Mouse (Mus musculus): ENCODE measurements around the gene Ugt1a6a. TPM values are rescaled to one million over a fixed set of nuclear protein-coding genes. Genes with fewer than 3 reads are reported as not detected.
A peak's percentile ranks its signal among the peaks of the same experiment; 100 is the strongest.
"Not testable (repeated sequence)": the region's sequence is repeated elsewhere in the genome, so short reads cannot be mapped to it uniquely, and the experiment has no call there.

Gene Ugt1a6a
- 4.0 and 5.0 TPM in 2 replicates for polyA plus RNA-seq (2014; fragmentation: Nextera tagmentation; extraction: Ambion mirVana)

GRCm38 (mm10) chr1:88134457-88135011, at the start of gene Ugt1a6a:
Ugt1a6a (plus strand) TSS chr1:88134809.
- H3K27me3 ChIP-seq (ENCODE audit: control insufficient read depth, insufficient read depth, low read length); H3K4me1 ChIP-seq (replicated peaks; ENCODE audit: control insufficient read depth, insufficient read depth, low read length); H3K9ac ChIP-seq; H3K4me2 ChIP-seq (replicated peaks); H3K36me3 ChIP-seq (replicated peaks; ENCODE audit: control insufficient read depth, insufficient read depth); H3K4me3 ChIP-seq (replicated peaks; ENCODE audit: low read length); H3K9me3 ChIP-seq (ENCODE audit: control insufficient read depth, low read length): not testable (repeated sequence)
- H3K27ac ChIP-seq = peak within 1 kb of the TSS; percentile 71
- ATAC-seq (ENCODE audit: low FRiP score) (peak; percentile 75; the same call in 1 of the 2 replicates), DNase-seq (ENCODE audit: low spot score) (peak; percentile 36)
- WGBS = 42% methylated on average over 4 of the region's 5 CpGs

GRCm38 (mm10) chr1:88086125-88086524, 48.5 kb upstream of the Ugt1a6a start:
- H3K9ac ChIP-seq = no peak overlapping the region
- H3K36me3 ChIP-seq (replicated peaks; ENCODE audit: control insufficient read depth, insufficient read depth) = no peaks in the 10 kb centered on the region
- no peaks in the 10 kb centered on the region for H3K9me3 ChIP-seq (ENCODE audit: control insufficient read depth, low read length)
- no peak overlapping the region for H3K4me2 ChIP-seq (replicated peaks)
- H3K27me3 ChIP-seq (ENCODE audit: control insufficient read depth, insufficient read depth, low read length) = no peaks in the 10 kb centered on the region
- H3K27ac ChIP-seq = no peak overlapping the region
- ATAC-seq (ENCODE audit: low FRiP score) (no peak), DNase-seq (ENCODE audit: low spot score) (no peak)
- 83% methylated on average over 1 of the region's 1 CpGs for WGBS
- H3K4me1 ChIP-seq (replicated peaks; ENCODE audit: control insufficient read depth, insufficient read depth, low read length) = no peaks in the 10 kb centered on the region
- no peak overlapping the region for H3K4me3 ChIP-seq (replicated peaks; ENCODE audit: low read length)

- Histone ChIP-seq H3K4me1 (replicated peaks; ENCODE audit: control insufficient read depth, insufficient read depth, low read length) (no peaks in the 10 kb centered on the region), H3K9ac (no peak within 1 kb of the TSS), H3K36me3 (replicated peaks; ENCODE audit: control insufficient read depth, insufficient read depth) (no peaks in the 10 kb centered on the region), H3K4me3 (replicated peaks; ENCODE audit: low read length) (no peak within 1 kb of the TSS), H3K27ac (no peak within 1 kb of the TSS), H3K4me2 (replicated peaks) (no peak within 1 kb of the TSS), H3K9me3 (ENCODE audit: control insufficient read depth, low read length) (no peaks in the 10 kb centered on the region), H3K27me3 (ENCODE audit: control insufficient read depth, insufficient read depth, low read length) (no peaks in the 10 kb centered on the region)
- DNase-seq (ENCODE audit: low spot score) (no peak), ATAC-seq (ENCODE audit: low FRiP score) (no peak)
- WGBS = 85% methylated on average over 3 of the region's 3 CpGs
Measured at GRCm38 (mm10) chr1:88087513-88087912, 47.1 kb upstream of the Ugt1a6a start, which contains the start of gene Ugt1a8. Ugt1a8 (plus strand) TSS chr1:88087813.

- Histone ChIP-seq H3K27ac (no peak overlapping the region), H3K4me3 (replicated peaks; ENCODE audit: low read length) (no peak overlapping the region)
- no peak for ATAC-seq (ENCODE audit: low FRiP score)
Measured at GRCm38 (mm10) chr1:88092341-88092740, 42.3 kb upstream of the Ugt1a6a start.

GRCm38 (mm10) chr1:88094270-88094676, 40.3 kb upstream of the Ugt1a6a start:
- not testable (repeated sequence) for H3K36me3 ChIP-seq (replicated peaks; ENCODE audit: control insufficient read depth, insufficient read depth); H3K4me2 ChIP-seq (replicated peaks); H3K9me3 ChIP-seq (ENCODE audit: control insufficient read depth, low read length); H3K4me1 ChIP-seq (replicated peaks; ENCODE audit: control insufficient read depth, insufficient read depth, low read length); H3K27ac ChIP-seq; ATAC-seq (ENCODE audit: low FRiP score); DNase-seq (ENCODE audit: low spot score); H3K9ac ChIP-seq; H3K27me3 ChIP-seq (ENCODE audit: control insufficient read depth, insufficient read depth, low read length); H3K4me3 ChIP-seq (replicated peaks; ENCODE audit: low read length)
- 76% methylated on average over 3 of the region's 3 CpGs for WGBS

More at GRCm38 (mm10) chr1:88092341-88092740, 42.3 kb upstream of the Ugt1a6a start:
- Histone ChIP-seq H3K9me3 (ENCODE audit: control insufficient read depth, low read length) (no peaks in the 10 kb centered on the region), H3K4me1 (replicated peaks; ENCODE audit: control insufficient read depth, insufficient read depth, low read length) (no peaks in the 10 kb centered on the region), H3K4me2 (replicated peaks) (no peak overlapping the region), H3K9ac (no peak overlapping the region), H3K27me3 (ENCODE audit: control insufficient read depth, insufficient read depth, low read length) (no peaks in the 10 kb centered on the region), H3K36me3 (replicated peaks; ENCODE audit: control insufficient read depth, insufficient read depth) (no peaks in the 10 kb centered on the region)
- DNase-seq (ENCODE audit: low spot score) = no peak

GRCm38 (mm10) chr1:88094941-88095492, 39.6 kb upstream of the Ugt1a6a start, which contains the start of gene Ugt1a7c:
Ugt1a7c (plus strand) TSS chr1:88095062.
- H3K4me2 ChIP-seq (replicated peaks) = no peak within 1 kb of the TSS
- no peak within 1 kb of the TSS for H3K9ac ChIP-seq
- H3K27ac ChIP-seq = no peak within 1 kb of the TSS
- no peak within 1 kb of the TSS for H3K4me3 ChIP-seq (replicated peaks; ENCODE audit: low read length)
- no peaks in the 10 kb centered on the region for H3K4me1 ChIP-seq (replicated peaks; ENCODE audit: control insufficient read depth, insufficient read depth, low read length)
- no peaks in the 10 kb centered on the region for H3K36me3 ChIP-seq (replicated peaks; ENCODE audit: control insufficient read depth, insufficient read depth)
- 72% methylated on average over 10 of the region's 10 CpGs for WGBS
- H3K9me3 ChIP-seq (ENCODE audit: control insufficient read depth, low read length) = no peaks in the 10 kb centered on the region
- no peak for DNase-seq (ENCODE audit: low spot score)
- H3K27me3 ChIP-seq (ENCODE audit: control insufficient read depth, insufficient read depth, low read length) = no peaks in the 10 kb centered on the region
- ATAC-seq (ENCODE audit: low FRiP score) = no peak

- DNase-seq (ENCODE audit: low spot score); H3K9me3 ChIP-seq (ENCODE audit: control insufficient read depth, low read length); H3K27me3 ChIP-seq (ENCODE audit: control insufficient read depth, insufficient read depth, low read length); H3K4me3 ChIP-seq (replicated peaks; ENCODE audit: low read length); H3K9ac ChIP-seq; H3K4me2 ChIP-seq (replicated peaks); H3K36me3 ChIP-seq (replicated peaks; ENCODE audit: control insufficient read depth, insufficient read depth); H3K4me1 ChIP-seq (replicated peaks; ENCODE audit: control insufficient read depth, insufficient read depth, low read length); ATAC-seq (ENCODE audit: low FRiP score); H3K27ac ChIP-seq: not testable (repeated sequence)
- WGBS = 91% methylated on average over 3 of the region's 3 CpGs
Measured at GRCm38 (mm10) chr1:88098546-88098945, 36.1 kb upstream of the Ugt1a6a start.

- H3K4me1 ChIP-seq (replicated peaks; ENCODE audit: control insufficient read depth, insufficient read depth, low read length); H3K27me3 ChIP-seq (ENCODE audit: control insufficient read depth, insufficient read depth, low read length); H3K4me3 ChIP-seq (replicated peaks; ENCODE audit: low read length); DNase-seq (ENCODE audit: low spot score); H3K36me3 ChIP-seq (replicated peaks; ENCODE audit: control insufficient read depth, insufficient read depth); H3K9me3 ChIP-seq (ENCODE audit: control insufficient read depth, low read length); ATAC-seq (ENCODE audit: low FRiP score); H3K9ac ChIP-seq; H3K4me2 ChIP-seq (replicated peaks); H3K27ac ChIP-seq: not testable (repeated sequence)
- WGBS = 80% methylated on average over 2 of the region's 2 CpGs
Measured at GRCm38 (mm10) chr1:88099691-88100090, 34.9 kb upstream of the Ugt1a6a start.

GRCm38 (mm10) chr1:88103019-88103418, 31.6 kb upstream of the Ugt1a6a start, which contains the start of gene Ugt1a6b:
Ugt1a6b (plus strand) TSS chr1:88103252.
- H3K9me3 ChIP-seq (ENCODE audit: control insufficient read depth, low read length); H3K4me2 ChIP-seq (replicated peaks); H3K27ac ChIP-seq; H3K4me3 ChIP-seq (replicated peaks; ENCODE audit: low read length); DNase-seq (ENCODE audit: low spot score); ATAC-seq (ENCODE audit: low FRiP score); H3K9ac ChIP-seq; H3K27me3 ChIP-seq (ENCODE audit: control insufficient read depth, insufficient read depth, low read length); H3K4me1 ChIP-seq (replicated peaks; ENCODE audit: control insufficient read depth, insufficient read depth, low read length); H3K36me3 ChIP-seq (replicated peaks; ENCODE audit: control insufficient read depth, insufficient read depth): not testable (repeated sequence)
- WGBS = 83% methylated on average over 2 of the region's 3 CpGs
